16 mouse cellular contexts compared by ENCODE assay signal in the genomic region with DNA sequence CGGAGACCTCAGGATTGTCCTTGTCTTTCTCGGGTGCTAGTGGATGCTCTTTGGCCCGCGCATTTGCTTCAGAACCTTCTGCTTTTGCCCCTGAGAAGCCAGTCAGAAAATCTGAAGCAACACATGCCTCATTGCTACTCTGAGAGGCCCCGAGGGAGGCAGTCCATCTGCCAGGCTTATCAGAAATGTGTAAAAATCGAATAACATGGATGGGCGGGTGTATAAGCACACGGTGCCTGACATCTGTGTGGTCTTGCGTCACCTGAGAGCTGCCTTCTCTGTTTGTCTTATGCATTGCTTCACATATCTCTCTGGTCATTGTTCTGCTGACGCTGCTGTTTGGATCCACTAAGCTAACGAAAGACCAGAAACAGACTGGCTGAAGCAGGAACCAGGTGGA. TPM values are rescaled to one million over a fixed set of nuclear protein-coding genes. Genes with fewer than 3 reads are reported as not detected.
DNase-seq lines count a peak whose midpoint lies in the region; ATAC-seq lines count a peak whose summit lies in the region.
"Had no signal": no experiment of that assay in that cellular context is flagged by ENCODE, and none has a peak within 500 bp of the region (broad histone marks: within the 10 kb centered on the region; RNA-seq: fewer than 3 reads in every experiment).

No protein-coding gene starts in this region.

- WGBS in intestine, embryonic 16.5 days: 57% methylated on average over 11 of the region's 11 CpGs
- WGBS in liver, embryonic 13.5 days (ENCODE audit: insufficient replicate concordance): 54% methylated on average over 11 of the region's 11 CpGs

- H3K4me1 ChIP-seq in intestine, embryonic 16.5 days (ENCODE audit: control insufficient read depth, insufficient read depth, low read length): peaks cover 10% of the 10 kb centered on the region; the same call in 1 of the 2 replicates
- H3K4me1 ChIP-seq in liver, embryonic 13.5 days (replicated peaks): peaks cover 49% of the 10 kb centered on the region
- H3K4me1 ChIP-seq: embryonic facial prominence, embryonic 15.5 days; forebrain, embryonic 15.5 days; midbrain, embryonic 15.5 days had no signal

- no peak overlapping the region for H3K9ac ChIP-seq in intestine, embryonic 16.5 days (ENCODE audit: low read depth, low read length)
- H3K9ac ChIP-seq in liver, embryonic 13.5 days: no peak overlapping the region
- H3K9ac ChIP-seq: embryonic facial prominence, embryonic 15.5 days; forebrain, embryonic 15.5 days; midbrain, embryonic 15.5 days had no signal

- peak overlapping the region; percentile 80 for H3K27ac ChIP-seq in intestine, embryonic 16.5 days (ENCODE audit: low read length)
- H3K27ac ChIP-seq in liver, embryonic 13.5 days: 0 out of 2 replicates have a peak overlapping the region, but pooled peaks have one; percentile 48
- H3K27ac ChIP-seq: embryonic facial prominence, embryonic 15.5 days; forebrain, embryonic 15.5 days; midbrain, embryonic 15.5 days had no signal

- H3K27me3 ChIP-seq in intestine, embryonic 16.5 days (replicated peaks; ENCODE audit: control insufficient read depth, insufficient read depth, low read length): no peaks in the 10 kb centered on the region
- H3K27me3 ChIP-seq in liver, embryonic 13.5 days: no peaks in the 10 kb centered on the region
- H3K27me3 ChIP-seq: CH12.LX; embryonic facial prominence, embryonic 15.5 days; forebrain, embryonic 15.5 days; midbrain, embryonic 15.5 days had no signal

- H3K4me2 ChIP-seq in intestine, embryonic 16.5 days (ENCODE audit: low read depth, low read length): no peak overlapping the region; the same call in 1 of the 2 replicates
- H3K4me2 ChIP-seq in liver, embryonic 13.5 days: no peak overlapping the region
- H3K4me2 ChIP-seq: embryonic facial prominence, embryonic 15.5 days; forebrain, embryonic 15.5 days; midbrain, embryonic 15.5 days had no signal

- ATAC-seq in intestine, embryonic 16.5 days: peak; percentile 94
- ATAC-seq in liver, embryonic 13.5 days (ENCODE audit: low read depth): peak; percentile 77
- ATAC-seq: forebrain, embryonic 15.5 days; midbrain, embryonic 15.5 days had no signal

- no peaks in the 10 kb centered on the region for H3K36me3 ChIP-seq in intestine, embryonic 16.5 days (ENCODE audit: control insufficient read depth, insufficient read depth, low read length)
- no peaks in the 10 kb centered on the region for H3K36me3 ChIP-seq in liver, embryonic 13.5 days
- H3K36me3 ChIP-seq: embryonic facial prominence, embryonic 15.5 days; forebrain, embryonic 15.5 days; midbrain, embryonic 15.5 days had no signal

- peak; percentile 31 for DNase-seq in layer of hippocampus, adult 9-11 months
- no peak for DNase-seq in layer of hippocampus, postnatal 25 days (ENCODE audit: extremely low spot score in 1 of 2, low spot score in 1 of 2)
- DNase-seq in liver, embryonic 13.5 days: peak; percentile 37
- DNase-seq in retina, postnatal 1 day: peak; percentile 42
- no peak for DNase-seq in kidney, adult 8-10 months
- DNase-seq in frontal cortex, postnatal 25 days (ENCODE audit: low spot score in 2 of 2): no peak
- DNase-seq: adrenal gland, postnatal 10 days; heart, postnatal 10 days; kidney, adult 18-20 months; kidney, postnatal 4 days; thymus, postnatal 36 days had no signal

- no peaks in the 10 kb centered on the region for H3K9me3 ChIP-seq in intestine, embryonic 16.5 days (ENCODE audit: control insufficient read depth, low read length)
- H3K9me3 ChIP-seq in liver, embryonic 13.5 days (replicated peaks): no peaks in the 10 kb centered on the region
- H3K9me3 ChIP-seq: embryonic facial prominence, embryonic 15.5 days; forebrain, embryonic 15.5 days; midbrain, embryonic 15.5 days had no signal

- no peak overlapping the region for H3K4me3 ChIP-seq in intestine, embryonic 16.5 days (ENCODE audit: low read length)
- H3K4me3 ChIP-seq in liver, embryonic 13.5 days (replicated peaks): no peak overlapping the region
- H3K4me3 ChIP-seq: embryonic facial prominence, embryonic 15.5 days; forebrain, embryonic 15.5 days; midbrain, embryonic 15.5 days had no signal

RNA-seq across cellular contexts. Expression of a gene that starts 33.5 kb away (rescaled TPM):
- total RNA-seq in layer of hippocampus, postnatal 25 days (2021): not detected
- 28.9 and 29.8 TPM in 2 replicates for polyA plus RNA-seq in intestine, embryonic 16.5 days (2015; fragmentation: Nextera tagmentation; extraction: Ambion mirVana)
- polyA plus RNA-seq in liver, embryonic 13.5 days (2015; fragmentation: Nextera tagmentation; extraction: Ambion mirVana): 0.08 and 0.19 TPM in 2 replicates

Comparison
In these comparisons a context has a peak if more than half of its experiments do, and no peak if none do; other contexts are left out.
1. DNase-seq: peak in layer of hippocampus, adult 9-11 months (single experiment), liver, embryonic 13.5 days (single experiment) and retina, postnatal 1 day (single experiment); none in layer of hippocampus, postnatal 25 days (0 of 2), kidney, adult 8-10 months (0 of 2) and frontal cortex, postnatal 25 days (0 of 2).
2. RNA of a gene that starts 33.5 kb away (polyA plus RNA-seq): 28.9 to 29.8 TPM in intestine, embryonic 16.5 days; 0.08 to 0.19 TPM in liver, embryonic 13.5 days; every median in the first group is over 10 times any median in the second.